Mouse (Mus musculus) A20 (cell line): ENCODE measurements around the gene Src.
A peak's percentile ranks its signal among the peaks of the same experiment; 100 is the strongest.
"Not testable (repeated sequence)": the region's sequence is repeated elsewhere in the genome, so short reads cannot be mapped to it uniquely, and the experiment has no call there.

ENCODE experiments used
- DNase-seq: peaks from one replicate; pipeline ENCODE4 v3.0.0-alpha.2; 2011; ENCODE audit warnings: low read depth, low spot score

The Src gene

DNA sequence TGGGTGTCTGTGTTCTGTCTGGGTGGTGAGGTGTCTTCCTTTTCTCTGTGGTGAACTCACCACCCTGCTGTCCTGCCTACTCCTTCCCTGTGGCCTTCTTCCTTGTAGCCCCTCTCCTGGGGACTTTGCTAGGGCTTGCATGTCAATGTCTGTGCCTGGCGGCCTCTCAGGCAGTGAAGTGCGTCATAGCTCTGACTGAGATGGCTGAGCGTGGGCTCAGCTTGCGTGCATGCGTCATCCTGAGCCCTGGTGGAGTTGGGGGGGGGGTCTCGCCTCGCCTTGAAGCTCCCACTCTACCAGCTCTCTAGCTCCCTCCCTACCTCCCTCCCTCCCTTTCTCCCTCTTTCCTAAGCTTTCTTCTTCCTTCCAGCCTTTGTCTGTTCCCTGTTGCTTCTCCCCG lies 60.4 kb downstream of the Src start:
- DNase-seq = no peak

DNA sequence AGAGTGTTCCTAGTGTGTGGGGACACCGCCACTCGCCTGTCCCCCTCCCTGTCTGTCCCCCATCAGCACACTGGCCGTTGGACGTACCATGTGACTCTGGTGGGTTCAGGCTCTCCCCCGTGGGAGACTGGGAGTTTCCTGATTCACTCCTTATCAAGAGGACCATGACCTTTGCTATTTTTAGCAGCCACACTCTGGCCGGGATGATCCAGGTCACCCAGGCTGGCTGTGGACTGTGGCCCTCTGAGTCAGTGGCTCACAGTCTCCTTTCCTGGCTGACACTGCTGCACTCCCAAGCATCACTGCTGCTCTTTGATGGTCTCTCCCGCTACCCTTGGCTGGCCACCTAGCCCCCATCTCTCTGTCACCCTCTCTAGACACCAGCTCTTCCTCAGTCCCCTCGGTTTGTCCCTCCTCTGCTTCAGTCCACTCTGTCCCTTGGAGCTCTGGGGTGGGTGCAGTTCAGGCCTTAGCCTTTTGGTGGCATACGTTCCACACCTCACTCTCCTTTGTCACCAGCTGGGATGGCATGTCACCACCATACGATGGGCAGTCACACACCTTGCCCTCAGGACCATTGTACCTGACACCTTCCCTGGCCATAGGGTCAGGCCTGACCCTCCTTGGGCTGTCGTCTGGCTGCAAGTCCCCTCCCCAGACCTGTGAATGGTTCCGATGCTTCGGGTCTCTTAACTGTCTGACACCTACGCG lies 61.8 kb downstream of the Src start:
- DNase-seq = peak; percentile 46

DNA sequence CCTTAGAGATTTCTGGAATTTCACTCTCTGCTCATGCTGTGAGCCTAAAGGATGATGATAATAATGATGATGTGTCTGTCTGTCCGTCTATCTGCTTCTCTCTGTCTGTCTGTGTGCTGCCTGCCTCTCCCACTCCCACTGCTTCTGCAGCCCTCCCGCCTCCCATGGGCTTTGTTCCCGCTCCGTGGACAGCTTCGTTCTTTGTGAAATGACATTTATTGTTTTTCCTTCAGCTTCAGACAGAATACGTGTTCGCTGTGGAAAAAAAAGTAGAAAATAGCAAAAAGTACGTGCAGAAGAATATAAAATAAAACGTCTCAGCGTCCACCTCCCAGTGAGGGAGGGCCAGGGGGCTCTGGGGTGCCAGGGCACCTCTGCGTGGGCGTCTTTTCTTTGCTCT lies 64.5 kb downstream of the Src start:
- DNase-seq = no peak

DNA sequence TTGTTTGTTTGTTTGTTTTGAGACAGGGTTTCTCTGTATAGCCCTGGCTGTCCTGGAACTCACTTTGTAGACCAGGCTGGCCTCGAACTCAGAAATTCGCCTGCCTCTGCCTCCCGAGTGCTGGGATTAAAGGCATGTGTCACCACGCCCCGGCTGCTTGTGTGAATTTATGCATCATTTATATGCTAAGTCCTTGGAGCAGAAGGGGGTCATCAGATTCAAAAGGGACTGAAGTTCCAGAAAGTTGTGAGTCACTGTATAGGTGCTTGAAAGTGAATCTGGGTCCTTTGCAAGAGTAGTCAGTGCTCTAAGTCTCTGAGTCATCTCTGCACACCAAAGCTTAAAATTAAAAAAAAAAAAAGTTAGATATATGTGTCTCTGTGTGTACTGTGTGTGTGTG lies 68.3 kb downstream of the Src start:
- not testable (repeated sequence) for DNase-seq

DNA sequence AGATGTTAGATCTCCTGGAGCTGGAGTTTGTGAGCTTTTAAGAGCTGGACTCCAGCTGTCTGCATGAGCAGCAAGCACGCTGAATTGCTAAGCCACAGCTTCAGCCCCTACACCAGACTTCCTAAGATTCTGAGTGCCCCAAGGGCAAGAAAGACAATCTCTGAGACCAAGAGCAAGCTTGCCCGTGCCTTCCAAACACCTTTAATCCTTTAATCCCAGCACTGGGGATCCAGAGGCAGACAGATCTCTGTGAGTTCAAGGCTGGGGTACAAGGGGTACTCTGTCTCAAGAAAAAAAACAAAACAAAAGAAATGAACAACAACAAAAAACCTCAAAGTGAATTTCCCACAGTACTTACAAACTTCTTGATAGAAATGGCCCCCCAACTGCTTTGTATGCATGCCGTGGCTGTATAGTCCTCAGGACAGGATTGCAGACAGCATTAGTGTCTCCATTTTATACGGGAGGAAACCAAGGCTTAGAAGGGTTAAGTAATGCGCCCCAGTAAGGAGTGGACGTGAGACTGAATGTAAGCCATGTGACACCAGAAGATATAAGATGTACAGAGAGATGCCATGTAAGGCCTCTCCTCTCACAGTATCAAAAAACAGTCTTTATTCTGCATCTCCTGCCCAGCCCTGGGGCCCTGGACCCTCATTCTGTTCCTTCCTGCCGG lies 68.9 kb downstream of the Src start:
- no peak for DNase-seq

DNA sequence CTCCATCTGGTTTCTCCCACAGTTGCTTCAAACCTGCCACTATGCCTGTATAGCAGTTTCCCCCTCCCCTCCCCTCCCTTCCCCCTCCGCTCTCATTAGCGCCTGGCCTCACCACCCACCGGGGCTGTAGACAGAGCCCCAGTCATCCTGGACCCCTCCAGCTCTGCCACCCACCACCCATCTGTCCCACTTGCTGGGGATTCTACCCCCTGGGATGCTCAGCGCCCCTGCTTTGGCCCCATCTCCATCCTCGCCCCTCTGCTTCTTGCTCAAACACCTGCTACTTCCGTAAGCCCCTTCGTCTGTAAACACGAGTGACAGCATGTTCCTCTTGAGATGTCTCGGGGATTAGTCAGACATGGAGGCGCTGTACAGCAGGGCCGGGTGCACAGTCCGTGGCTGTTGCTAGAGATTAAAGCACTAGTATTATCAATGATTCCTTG lies 69.5 kb downstream of the Src start:
- DNase-seq = no peak

DNA sequence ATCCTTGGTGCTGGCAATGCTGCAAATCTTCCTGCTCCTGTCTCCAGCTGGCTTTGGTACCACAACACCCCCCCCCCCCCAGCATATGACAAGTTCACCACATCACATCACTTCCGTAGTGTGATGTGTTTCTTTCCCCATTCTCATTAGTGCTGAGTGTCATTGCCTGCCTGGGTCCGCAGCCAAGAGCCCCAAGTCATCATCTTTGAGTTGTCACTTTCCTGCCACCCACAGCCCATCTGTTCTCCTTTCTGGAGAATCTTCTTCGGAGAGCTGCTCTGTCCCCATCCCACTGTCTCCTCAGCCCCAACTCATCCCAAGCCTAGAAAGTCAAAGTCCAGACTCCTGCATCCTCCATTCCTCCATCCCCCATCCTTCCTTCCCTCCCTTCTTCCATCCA lies 75.0 kb downstream of the Src start:
- DNase-seq = no peak

DNA sequence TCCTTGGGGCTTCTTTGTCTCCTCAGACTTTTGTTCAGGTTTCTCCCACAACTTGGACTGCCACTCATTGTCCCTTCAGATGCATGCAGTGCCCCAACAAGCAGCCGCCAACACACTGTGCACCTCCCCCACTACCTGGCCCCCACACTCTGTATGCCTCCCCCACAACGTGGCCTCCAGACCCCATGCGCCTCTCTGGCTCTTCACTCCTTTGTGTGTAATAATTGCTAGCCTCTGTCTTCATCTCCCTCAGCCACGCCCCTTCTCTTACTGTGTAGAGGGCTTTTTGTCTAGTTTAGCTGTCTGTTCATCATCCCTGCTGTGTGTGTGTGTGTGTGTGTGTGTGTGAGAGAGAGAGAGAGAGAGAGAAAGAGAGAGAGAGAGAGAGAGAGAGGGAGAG lies 80.3 kb downstream of the Src start:
- DNase-seq = no peak

DNA sequence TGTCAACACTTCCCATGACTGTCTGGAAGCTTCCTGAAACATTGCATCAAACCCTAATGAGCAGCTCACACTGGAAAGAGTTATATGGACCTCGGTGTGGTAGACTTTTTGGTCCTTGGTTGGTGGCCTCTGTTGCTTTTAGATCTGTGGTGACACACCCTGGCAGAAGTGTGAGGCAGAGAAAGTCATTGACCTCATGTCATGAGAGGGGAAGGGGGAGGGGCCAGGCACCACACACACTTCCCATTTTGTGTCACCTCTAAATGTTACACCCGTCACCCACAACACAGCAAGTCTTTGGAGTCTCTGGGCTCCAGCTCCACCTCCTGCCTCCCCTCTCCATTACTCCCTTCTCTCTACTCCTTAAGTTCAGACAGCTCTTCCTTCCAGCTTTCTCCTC lies 82.1 kb downstream of the Src start:
- peak; percentile 28 for DNase-seq

DNA sequence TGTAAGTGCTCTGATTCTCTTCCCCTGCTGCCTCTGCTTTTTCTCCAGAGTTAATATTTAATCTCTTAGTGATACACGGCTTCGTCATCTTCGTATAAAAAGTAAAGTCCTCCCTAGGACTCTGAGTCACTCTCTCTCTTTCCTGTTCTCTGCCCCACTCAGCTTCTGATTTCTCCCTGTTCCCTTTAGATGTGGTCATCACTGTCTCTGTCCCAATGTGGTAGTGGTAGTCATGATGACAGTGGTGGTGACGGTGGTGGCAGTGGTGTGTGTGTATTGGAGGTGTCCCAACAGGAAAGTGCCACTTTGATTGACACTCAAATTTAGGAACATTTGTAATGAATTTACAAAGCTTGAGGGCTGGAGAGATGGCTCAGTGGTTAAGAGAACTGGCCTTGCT lies 83.1 kb downstream of the Src start:
- no peak for DNase-seq

DNA sequence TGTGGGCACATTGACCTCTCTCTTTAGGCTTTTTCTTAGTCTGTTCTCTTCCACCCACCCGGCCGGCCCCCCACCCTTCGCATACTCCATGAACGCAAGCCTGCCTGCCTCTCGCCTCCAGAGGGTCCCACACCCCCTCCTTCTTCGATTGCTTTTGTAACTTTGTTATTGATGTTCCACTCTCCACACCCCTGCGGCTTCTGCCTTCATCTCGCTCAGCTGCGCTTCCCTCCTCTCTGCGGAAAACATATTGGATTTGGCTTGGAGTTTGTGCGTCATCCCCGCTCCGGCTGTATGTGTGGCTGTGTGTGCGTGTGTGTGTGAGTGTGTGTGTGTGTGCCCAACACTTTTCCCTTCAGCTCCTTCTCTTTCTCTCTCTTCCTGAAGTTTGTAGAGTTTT lies 88.5 kb downstream of the Src start:
- no peak for DNase-seq

DNA sequence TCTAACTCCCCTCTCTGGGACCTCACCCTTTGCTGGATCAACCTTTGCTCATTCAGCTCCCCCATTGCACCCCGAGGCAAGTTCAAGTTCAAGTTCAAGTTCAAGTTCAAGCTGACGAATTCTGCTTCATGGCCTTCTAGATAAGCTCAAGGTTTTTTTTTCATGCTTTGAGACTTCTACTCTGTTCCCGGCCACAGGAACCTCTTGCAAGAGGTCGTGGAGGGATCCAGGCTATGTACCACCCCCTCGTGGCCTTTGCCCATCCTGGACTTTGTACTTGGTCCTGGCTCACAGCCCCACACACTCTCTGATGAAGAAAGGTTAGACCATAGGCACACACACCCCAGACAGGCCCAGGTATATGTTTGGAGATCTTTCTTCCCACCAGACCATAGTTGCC lies 90.9 kb downstream of the Src start:
- no peak for DNase-seq

DNA sequence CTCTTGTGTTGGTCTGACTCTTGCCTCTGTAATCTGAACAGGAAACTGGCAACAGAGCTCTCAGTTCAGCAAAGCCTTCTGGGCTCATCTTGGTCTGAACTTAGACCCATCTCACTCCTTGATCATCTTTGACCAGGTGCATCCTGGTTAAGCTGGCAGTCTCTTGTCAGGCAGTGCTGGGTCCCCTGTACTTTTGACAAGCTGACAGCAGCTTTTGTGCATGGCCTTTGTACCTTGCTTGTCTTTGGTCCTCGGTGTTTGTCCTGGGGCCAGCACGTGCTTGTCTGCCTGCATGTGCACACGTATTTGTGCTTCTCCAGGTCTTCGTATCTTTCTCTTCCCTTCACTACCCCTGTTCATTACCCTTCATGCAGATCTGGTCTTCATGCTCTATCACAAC lies 91.8 kb downstream of the Src start:
- DNase-seq = no peak

DNA sequence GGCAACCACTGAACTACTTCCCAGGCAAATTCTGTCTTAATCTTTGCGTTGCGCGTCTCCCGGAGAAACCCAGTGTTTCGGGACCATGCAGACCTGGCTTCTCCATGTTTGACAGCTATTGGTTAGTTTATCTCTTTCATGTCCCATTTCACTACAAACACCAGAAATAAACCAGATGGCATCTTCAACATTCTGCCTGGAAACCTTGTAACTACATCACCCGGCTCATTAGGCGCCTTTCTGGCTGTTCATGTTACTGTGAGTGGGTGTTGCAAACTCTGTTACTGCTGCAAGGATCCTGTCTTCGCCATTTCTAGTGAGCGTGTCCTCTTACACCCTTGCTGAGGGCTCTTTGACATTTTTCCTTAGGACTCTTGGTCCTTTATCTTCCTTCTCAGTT lies 94.6 kb downstream of the Src start:
- no peak for DNase-seq

DNA sequence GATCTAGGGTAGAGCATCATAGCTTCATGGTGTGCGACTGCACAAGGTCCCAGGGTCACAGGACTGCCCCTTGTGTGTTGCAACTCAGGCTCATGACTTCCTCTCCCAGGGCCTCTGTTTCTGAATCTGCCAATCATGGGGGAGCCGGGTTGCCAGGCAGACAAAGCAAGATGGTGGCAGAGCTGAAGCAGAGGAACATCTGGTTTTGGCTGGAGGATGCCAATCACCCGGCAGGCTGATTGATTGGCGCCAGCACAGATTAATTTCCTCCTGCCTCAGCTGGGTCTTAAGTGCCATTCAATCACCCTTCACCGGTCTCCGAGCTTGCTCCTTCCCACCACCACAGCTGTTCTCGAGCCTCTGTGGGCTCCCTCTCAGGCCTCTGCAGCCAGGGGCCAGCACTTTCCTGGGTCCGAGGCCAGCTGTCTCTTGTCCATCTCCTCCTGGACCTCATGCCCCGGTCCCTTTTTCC lies 95.5 kb downstream of the Src start:
- DNase-seq = no peak

DNA sequence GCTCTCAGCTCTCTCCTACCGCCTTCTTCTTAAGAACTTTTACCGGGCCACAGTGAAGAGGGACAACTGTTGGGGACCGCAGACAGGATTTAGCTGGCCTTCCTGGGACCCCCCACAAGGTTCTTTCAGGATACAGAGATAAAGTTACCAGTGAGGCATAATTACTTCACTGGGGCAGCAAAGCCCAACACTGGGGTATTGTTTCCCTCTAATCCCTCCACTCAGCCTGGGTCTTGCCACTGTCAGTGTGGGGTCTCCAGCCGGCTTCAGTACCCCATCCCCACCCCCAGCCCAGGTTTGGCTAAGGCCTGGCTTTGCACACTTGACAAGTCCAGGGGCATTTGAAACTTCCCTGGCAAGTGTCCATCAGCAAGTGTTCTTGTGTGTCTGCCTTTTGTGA lies 96.1 kb downstream of the Src start:
- no peak for DNase-seq

DNA sequence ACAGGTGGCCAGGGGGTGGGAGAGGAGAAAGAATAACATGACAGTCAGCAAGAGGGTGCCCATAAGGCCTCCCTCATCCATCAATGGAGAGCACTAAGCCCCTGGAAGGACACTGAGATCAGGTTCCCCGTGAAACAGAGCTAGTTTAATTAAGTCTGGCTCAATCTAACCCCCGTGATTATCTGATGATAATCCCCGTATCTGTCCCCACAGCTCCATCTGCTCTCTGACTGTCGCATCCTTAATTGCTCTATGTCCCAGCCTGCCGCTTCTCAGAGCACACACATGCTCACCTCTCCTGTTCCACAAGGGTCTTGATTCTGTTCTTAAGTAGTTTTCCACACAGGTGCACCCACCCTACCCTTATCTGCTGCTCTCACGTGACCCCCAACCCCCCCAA lies 99.3 kb downstream of the Src start:
- no peak for DNase-seq

DNA sequence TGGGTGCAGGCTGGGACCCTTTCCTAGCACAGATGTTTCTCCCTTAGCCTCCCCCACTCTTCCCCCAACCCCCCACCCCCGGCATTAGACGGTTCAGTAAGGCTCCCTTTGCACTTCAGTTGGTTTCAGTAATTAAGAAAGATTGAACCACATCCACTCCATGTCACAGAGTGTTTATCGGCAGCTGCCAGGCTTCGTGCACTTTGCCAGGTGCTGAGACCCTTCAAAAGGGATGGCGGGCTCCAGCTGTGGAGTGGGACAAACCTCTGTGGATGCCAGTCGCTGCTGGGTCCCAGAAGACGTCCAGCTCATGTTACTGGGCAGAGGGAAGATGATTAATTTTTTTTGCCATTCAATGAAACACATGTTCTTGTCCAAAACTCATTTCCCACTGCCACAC lies 100.2 kb downstream of the Src start:
- no peak for DNase-seq

DNA sequence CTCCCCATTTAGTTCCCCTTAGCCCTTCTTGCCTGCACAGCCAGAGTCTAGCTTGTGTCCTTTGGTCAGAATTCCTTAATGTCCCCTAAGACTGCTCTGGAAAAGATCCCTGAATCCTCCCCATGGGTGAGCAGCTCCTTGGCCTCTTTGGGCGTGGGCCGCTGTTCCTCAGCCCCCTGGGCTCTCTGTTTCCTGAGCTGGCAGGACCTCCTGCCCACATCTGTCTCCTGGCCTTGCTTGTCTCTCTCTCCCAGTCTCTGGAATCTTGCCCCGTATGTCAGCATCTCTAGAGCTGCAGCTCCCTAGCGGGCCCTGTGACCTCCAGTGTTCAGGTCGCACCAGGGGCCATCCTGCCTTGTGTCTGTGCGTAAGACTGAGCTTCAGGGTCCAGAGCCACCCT lies 101.2 kb downstream of the Src start:
- DNase-seq = no peak

DNA sequence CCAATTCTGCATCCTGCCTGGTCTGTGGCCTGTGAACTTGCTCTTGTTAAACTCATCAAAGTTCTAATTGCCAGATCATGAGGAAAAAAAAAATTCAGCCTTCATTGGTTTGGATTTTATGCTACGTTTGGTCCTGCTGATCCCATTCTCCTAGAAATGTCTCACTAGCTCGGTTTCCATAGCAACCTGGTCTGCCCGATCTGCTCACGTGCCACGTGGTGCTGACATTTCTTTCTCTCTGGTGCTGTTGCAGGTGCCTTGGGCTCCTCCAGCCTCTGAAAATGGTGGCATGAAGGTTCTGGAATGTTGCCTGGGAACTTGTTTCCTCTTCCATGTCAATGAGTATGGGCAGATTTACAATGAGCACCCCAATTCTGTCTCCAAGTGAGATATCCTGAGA lies 102.3 kb downstream of the Src start:
- no peak for DNase-seq
